Mouse (Mus musculus) hindbrain, embryonic 10.5 days (tissue): ENCODE data around the gene Adgrl4. TPM values are rescaled to one million over a fixed set of nuclear protein-coding genes. Genes with fewer than 3 reads are reported as not detected.

Experiments
- DNase-seq: peaks from one replicate; pipeline ENCODE4 v3.0.0-alpha.2; 2017; ENCODE audit warnings: low spot score
- H3K27ac ChIP-seq: fragments of 300-500 bp; sonication (generic); 2 replicates; pipeline ENCODE4 v1.5.1; 2016; ENCODE audit warnings: mild to moderate bottlenecking, moderate library complexity
- H3K27me3 ChIP-seq: fragments of 300-500 bp; sonication (generic); 2 replicates; pipeline ENCODE4 v1.6.1; 2016; ENCODE audit warnings: mild to moderate bottlenecking; ENCODE audit not compliant: poor library complexity, insufficient read depth, severe bottlenecking
- H3K36me3 ChIP-seq: fragments of 300-500 bp; sonication (generic); 2 replicates; pipeline ENCODE4 v1.6.1; 2016; ENCODE audit warnings: mild to moderate bottlenecking, moderate library complexity
- H3K4me1 ChIP-seq: fragments of 300-500 bp; sonication (generic); replicated peaks from 2 replicates; pipeline ENCODE4 v1.6.1; 2016; ENCODE audit warnings: mild to moderate bottlenecking
- H3K4me3 ChIP-seq: fragments of 300-500 bp; sonication (generic); 2 replicates; pipeline ENCODE4 v1.5.1; 2016; ENCODE audit warnings: mild to moderate bottlenecking, moderate library complexity
- H3K9me3 ChIP-seq: fragments of 300-500 bp; sonication (generic); 2 replicates; pipeline ENCODE4 v1.6.1; 2016; ENCODE audit warnings: mild to moderate bottlenecking, moderate library complexity
- WGBS: fragments of 180-500 bp; shearing (Covaris S2); methylation state at CpG from one replicate; pipeline ENCODE4 v1.1.7; 2016; 5-methylcytosine and 5-hydroxymethylcytosine counted together
- polyA plus RNA-seq: library from polyadenylated mRNA; unstranded; fragments of >200 nt; fragmentation: Nextera tagmentation; extraction: Ambion mirVana; gene quantifications from 2 replicates; pipeline ENCODE4 v1.2.1, GENCODE M21; 2016

Adgrl4 gene
- polyA plus RNA-seq, 1 experiment from 2014 or later = 7.5 TPM

GRCm38 (mm10) chr3:151556635-151557034 lies 118.9 kb downstream of the Adgrl4 start:
- no peak for DNase-seq
- Histone ChIP-seq H3K27ac (no peak overlapping the region), H3K4me3 (no peak overlapping the region), H3K36me3 (no peaks in the 10 kb centered on the region), H3K27me3 (no peaks in the 10 kb centered on the region), H3K4me1 (no peaks in the 10 kb centered on the region), H3K9me3 (no peaks in the 10 kb centered on the region)
- WGBS = 87% methylated on average over 2 of the region's 2 CpGs

GRCm38 (mm10) chr3:151557125-151557524 lies 119.4 kb downstream of the Adgrl4 start:
- Histone ChIP-seq H3K9me3 (no peaks in the 10 kb centered on the region), H3K36me3 (no peaks in the 10 kb centered on the region), H3K27ac (no peak overlapping the region), H3K4me3 (no peak overlapping the region), H3K27me3 (no peaks in the 10 kb centered on the region), H3K4me1 (no peaks in the 10 kb centered on the region)
- WGBS = 71% methylated on average over 2 of the region's 2 CpGs
- no peak for DNase-seq

GRCm38 (mm10) chr3:151557607-151558006 lies 119.9 kb downstream of the Adgrl4 start:
- WGBS = 89% methylated on average over 5 of the region's 5 CpGs
- no peaks in the 10 kb centered on the region for H3K4me1 ChIP-seq
- DNase-seq = no peak

GRCm38 (mm10) chr3:151558374-151558773 lies 120.7 kb downstream of the Adgrl4 start:
- Histone ChIP-seq H3K4me3 (no peak overlapping the region), H3K4me1 (no peaks in the 10 kb centered on the region), H3K27me3 (no peaks in the 10 kb centered on the region), H3K27ac (no peak overlapping the region), H3K36me3 (no peaks in the 10 kb centered on the region), H3K9me3 (no peaks in the 10 kb centered on the region)
- WGBS = 70% methylated on average over 4 of the region's 4 CpGs
- no peak for DNase-seq

More at GRCm38 (mm10) chr3:151557607-151558006, 119.9 kb downstream of the Adgrl4 start:
- Histone ChIP-seq H3K36me3 (no peaks in the 10 kb centered on the region), H3K27me3 (no peaks in the 10 kb centered on the region), H3K4me3 (no peak overlapping the region), H3K27ac (no peak overlapping the region), H3K9me3 (no peaks in the 10 kb centered on the region)

- WGBS = 81% methylated on average over 16 of the region's 16 CpGs
- no peak overlapping the region for H3K27ac ChIP-seq
- no peaks in the 10 kb centered on the region for H3K27me3 ChIP-seq
- no peaks in the 10 kb centered on the region for H3K9me3 ChIP-seq
- no peak for DNase-seq
- H3K4me3 ChIP-seq = no peak overlapping the region
- H3K4me1 ChIP-seq = no peaks in the 10 kb centered on the region
- H3K36me3 ChIP-seq = no peaks in the 10 kb centered on the region
These were observed 128.3 kb downstream of the Adgrl4 start for GRCm38 (mm10) chr3:151565664-151566621.

GRCm38 (mm10) chr3:151566629-151567028 lies 128.9 kb downstream of the Adgrl4 start:
- no peaks in the 10 kb centered on the region for H3K36me3 ChIP-seq
- WGBS = 64% methylated on average over 5 of the region's 5 CpGs
- DNase-seq = no peak

GRCm38 (mm10) chr3:151567541-151567940 lies 129.9 kb downstream of the Adgrl4 start:
- Histone ChIP-seq H3K9me3 (no peaks in the 10 kb centered on the region), H3K36me3 (no peaks in the 10 kb centered on the region), H3K4me3 (no peak overlapping the region), H3K27ac (no peak overlapping the region), H3K27me3 (no peaks in the 10 kb centered on the region), H3K4me1 (no peaks in the 10 kb centered on the region)
- 29% methylated on average over 3 of the region's 3 CpGs for WGBS
- no peak for DNase-seq

More at GRCm38 (mm10) chr3:151566629-151567028, 128.9 kb downstream of the Adgrl4 start:
- Histone ChIP-seq H3K9me3 (no peaks in the 10 kb centered on the region), H3K4me3 (no peak overlapping the region), H3K27me3 (no peaks in the 10 kb centered on the region), H3K4me1 (no peaks in the 10 kb centered on the region), H3K27ac (no peak overlapping the region)

GRCm38 (mm10) chr3:151572089-151572488 lies 134.4 kb downstream of the Adgrl4 start:
- Histone ChIP-seq H3K27ac (no peak overlapping the region), H3K4me1 (no peaks in the 10 kb centered on the region), H3K9me3 (no peaks in the 10 kb centered on the region), H3K4me3 (no peak overlapping the region), H3K27me3 (no peaks in the 10 kb centered on the region), H3K36me3 (no peaks in the 10 kb centered on the region)
- DNase-seq = no peak
- 90% methylated on average over 5 of the region's 5 CpGs for WGBS

GRCm38 (mm10) chr3:151575292-151575691 lies 137.6 kb downstream of the Adgrl4 start:
- H3K27me3 ChIP-seq = no peaks in the 10 kb centered on the region
- WGBS = 86% methylated on average over 7 of the region's 7 CpGs
- H3K36me3 ChIP-seq = no peaks in the 10 kb centered on the region
- no peaks in the 10 kb centered on the region for H3K4me1 ChIP-seq
- no peak overlapping the region for H3K27ac ChIP-seq
- no peaks in the 10 kb centered on the region for H3K9me3 ChIP-seq
- DNase-seq = no peak
- H3K4me3 ChIP-seq = no peak overlapping the region

GRCm38 (mm10) chr3:151576155-151576554 lies 138.5 kb downstream of the Adgrl4 start:
- Histone ChIP-seq H3K9me3 (no peaks in the 10 kb centered on the region), H3K27me3 (no peaks in the 10 kb centered on the region), H3K4me3 (no peak overlapping the region), H3K36me3 (no peaks in the 10 kb centered on the region), H3K4me1 (no peaks in the 10 kb centered on the region), H3K27ac (no peak overlapping the region)
- no peak for DNase-seq
- WGBS = 87% methylated on average over 3 of the region's 3 CpGs

- Histone ChIP-seq H3K9me3 (no peaks in the 10 kb centered on the region; the same call in 1 of the 2 replicates), H3K27me3 (no peaks in the 10 kb centered on the region), H3K4me1 (no peaks in the 10 kb centered on the region), H3K27ac (no peak overlapping the region), H3K36me3 (no peaks in the 10 kb centered on the region), H3K4me3 (no peak overlapping the region)
- no peak for DNase-seq
These were observed 154.2 kb downstream of the Adgrl4 start for GRCm38 (mm10) chr3:151591904-151592303.
